Mouse (Mus musculus) naive thymus-derived CD4-positive, alpha-beta T cell, adult 2 months (primary cell): ENCODE measurements at regions not wholly inside any gene's neighbourhood (a gene's known extent, or its start where the extent isn't known, plus 50 kb on each side); places are given as distances from the start of the nearest gene placed in this dataset.

ENCODE experiments used
- DNase-seq: peaks from one replicate; pipeline ENCODE4 v3.0.0-alpha.2; 2011; ENCODE audit warnings: low read depth

DNA sequence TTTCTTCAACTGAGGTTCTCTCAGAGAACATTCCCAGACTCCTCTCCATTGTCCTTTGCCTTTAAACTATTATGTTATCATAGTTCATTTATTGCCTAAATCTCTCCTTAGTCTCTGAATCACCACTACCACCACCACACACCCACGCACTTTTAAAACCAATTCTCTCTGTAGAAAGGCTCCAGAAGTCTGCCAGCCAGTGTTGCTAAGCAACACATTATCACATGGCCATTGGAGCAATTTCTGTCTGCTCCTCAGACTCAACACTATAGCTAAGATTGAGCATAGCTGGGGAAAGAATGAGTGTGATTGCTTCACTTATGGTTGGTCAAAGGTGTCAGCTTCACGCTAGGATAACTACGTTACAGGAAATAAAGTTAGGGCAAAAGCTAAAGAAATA, 59.3 kb downstream of the Trap1a start:
- no peak for DNase-seq

- DNase-seq: peak; percentile 41
Measured at GRCm38 (mm10) chrX:139416701-139417100, 63.5 kb upstream of the D330045A20Rik start.

DNA sequence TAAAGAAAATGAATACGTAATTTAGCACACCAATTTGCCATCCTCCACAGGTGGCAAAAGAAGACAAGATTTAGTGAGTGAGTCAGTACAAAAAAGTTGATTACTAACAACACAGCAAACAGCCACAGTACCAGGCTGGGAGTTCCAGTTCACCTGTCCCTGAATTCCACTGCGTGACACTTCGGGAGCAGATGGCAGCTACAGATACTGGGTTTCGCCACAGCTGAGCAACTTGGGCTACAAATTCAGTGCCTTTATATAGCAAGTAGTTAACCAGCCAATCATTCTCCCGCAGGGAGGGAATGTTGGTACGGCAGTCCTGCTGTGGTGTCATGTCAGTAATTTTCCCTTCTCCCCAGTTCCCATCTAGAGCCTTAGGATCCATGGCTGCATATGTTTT, 60.3 kb upstream of the D330045A20Rik start:
- no peak for DNase-seq

GRCm38 (mm10) chrX:139424307-139424706, 55.9 kb upstream of the D330045A20Rik start:
- no peak for DNase-seq
